Mouse (Mus musculus): ENCODE results near the gene Kcnk16. TPM values are rescaled to one million over a fixed set of nuclear protein-coding genes. Genes with fewer than 3 reads are reported as not detected.

Kcnk16 gene
- not detected in 4 replicates for total RNA-seq (2023; ENCODE audit: inconsistent age)

DNA sequence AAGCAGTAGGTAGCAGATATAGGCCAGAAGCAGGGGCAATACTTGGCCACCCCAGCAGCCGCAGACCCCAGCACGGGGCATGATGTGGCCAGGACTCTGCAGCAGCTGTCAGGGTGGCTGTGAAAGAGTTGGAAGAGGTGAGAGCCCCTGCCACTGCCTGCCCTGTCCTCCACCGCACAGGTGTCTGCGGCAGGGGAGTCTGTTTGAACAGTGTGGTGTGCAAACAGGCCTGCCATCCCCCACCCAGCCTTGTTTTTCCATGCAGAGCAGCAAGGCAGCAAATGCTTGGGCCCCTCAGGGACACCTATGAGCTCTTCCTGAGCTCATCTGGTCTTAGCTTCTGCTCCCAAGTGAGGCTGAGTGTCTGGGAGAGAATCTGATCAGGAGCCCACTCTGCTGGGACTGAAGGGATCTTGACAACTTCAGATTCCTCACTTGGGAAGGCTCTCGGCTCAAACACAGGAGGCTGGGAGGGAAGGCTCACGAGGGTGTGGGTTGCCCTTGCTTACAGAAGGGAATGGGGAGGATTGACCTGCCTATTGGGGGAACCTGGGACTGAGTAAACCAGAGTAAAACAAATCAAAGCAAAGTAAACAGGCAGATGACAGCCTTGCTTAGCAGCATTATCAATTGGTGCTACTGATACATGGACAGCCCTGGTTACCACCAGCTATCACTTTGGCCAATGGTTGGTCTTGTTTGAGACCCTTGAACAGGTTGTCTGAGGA is at the start of gene Kcnk16:
TSS of gene Kcnk16 (minus strand) at position 118 of the 728 bp plus-strand sequence.

DNA sequence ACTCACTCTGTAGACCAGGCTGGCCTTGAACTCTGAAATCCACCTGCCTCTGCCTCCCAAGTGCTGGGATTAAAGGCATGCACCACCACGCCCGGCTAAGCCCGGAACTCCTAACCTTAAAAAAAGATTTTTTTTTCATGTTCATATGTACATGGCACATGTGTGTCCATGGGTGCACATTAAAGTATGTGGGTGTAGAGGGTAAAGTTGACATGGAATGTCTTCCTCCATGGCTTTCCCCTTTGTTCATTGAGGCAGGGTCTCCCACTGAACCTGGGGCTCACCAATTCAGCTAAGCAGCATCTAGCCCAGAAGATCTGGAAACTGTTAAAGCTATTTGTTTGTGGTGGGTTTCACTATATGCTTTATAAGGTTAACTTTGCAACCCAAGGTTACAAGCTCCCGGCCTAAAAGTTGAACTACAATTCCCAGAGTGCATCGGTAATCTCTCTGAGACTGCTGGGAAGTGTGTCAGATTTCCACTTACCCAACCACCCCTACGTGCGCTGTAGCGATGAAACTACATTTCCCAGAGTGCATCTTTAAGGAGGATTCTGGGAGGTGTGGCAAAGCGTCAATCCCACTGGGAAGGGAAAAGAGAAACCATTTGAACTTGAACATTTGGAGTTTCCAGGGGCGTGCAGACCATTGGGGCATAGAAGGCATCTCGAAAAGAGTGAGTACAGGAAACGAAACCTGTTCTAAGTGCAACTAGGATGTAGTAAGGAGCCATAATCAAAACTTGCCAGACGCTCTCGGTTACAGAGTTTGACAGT is 25.3 kb upstream of the Kcnk16 start, which contains the start of gene Nudt13:
TSS of gene Nudt13 (plus strand) at position 581 of the 776 bp plus-strand sequence.

Other genes with a start within 250 kb of the Kcnk16 start
- gene Saysd1, start 130.7 kb downstream of the Kcnk16 start, total RNA-seq (2023; ENCODE audit: inconsistent age), result 3.6 to 5.7 TPM (median 4.6 TPM) in 4 replicates
- gene Kcnk5, start 87.4 kb downstream of the Kcnk16 start, total RNA-seq (2023; ENCODE audit: inconsistent age), result 19.5 to 22.1 TPM (median 21.5 TPM) in 4 replicates
- 19.7 to 26.7 TPM (median 25.4 TPM) in 4 replicates for gene Nudt13, start 25.5 kb upstream of the Kcnk16 start, total RNA-seq (2023; ENCODE audit: inconsistent age)
- gene Ecd, start 78.9 kb upstream of the Kcnk16 start, total RNA-seq (2023; ENCODE audit: inconsistent age), result 48.4 to 50.7 TPM (median 49.4 TPM) in 4 replicates
- gene Fam149b, start 79.0 kb upstream of the Kcnk16 start, total RNA-seq (2023; ENCODE audit: inconsistent age), result 32.7 to 40.9 TPM (median 37.8 TPM) in 4 replicates
- 71.4 to 100 TPM (median 83.0 TPM) in 4 replicates for gene Dnajc9, start 119.7 kb upstream of the Kcnk16 start, total RNA-seq (2023; ENCODE audit: inconsistent age)
- 37.0 to 48.3 TPM (median 37.6 TPM) in 4 replicates for gene Mrps16, start 124.4 kb upstream of the Kcnk16 start, total RNA-seq (2023; ENCODE audit: inconsistent age)
- gene Cfap70, start 183.0 kb upstream of the Kcnk16 start, total RNA-seq (2023; ENCODE audit: inconsistent age), result 0.22 to 0.60 TPM in 2 of 4 replicates, not detected in the others
- gene Anxa7, start 210.9 kb upstream of the Kcnk16 start, total RNA-seq (2023; ENCODE audit: inconsistent age), result 44.5 to 58.3 TPM (median 51.4 TPM) in 4 replicates
- 3.6 to 5.4 TPM (median 4.4 TPM) in 4 replicates for gene Mss51, start 227.7 kb upstream of the Kcnk16 start, total RNA-seq (2023; ENCODE audit: inconsistent age)

All from B cell, adult (primary cell).